Mouse (Mus musculus): ENCODE measurements at regions not wholly inside any gene's neighbourhood (a gene's known extent, or its start where the extent isn't known, plus 50 kb on each side); places are given as distances from the start of the nearest gene placed in this dataset.

- H3K4me2 ChIP-seq (ENCODE audit: low read depth, low read length), result no peak overlapping the region
- 26% methylated on average over 7 of the region's 7 CpGs for WGBS
- H3K36me3 ChIP-seq (ENCODE audit: control insufficient read depth, insufficient read depth, low read length), result no peaks in the 10 kb centered on the region
- no peaks in the 10 kb centered on the region for H3K4me1 ChIP-seq (ENCODE audit: control insufficient read depth, insufficient read depth, low read length)
- H3K27me3 ChIP-seq (replicated peaks; ENCODE audit: control insufficient read depth, insufficient read depth, low read length), result no peaks in the 10 kb centered on the region
- no peak overlapping the region for H3K27ac ChIP-seq (ENCODE audit: low read length)
- no peak overlapping the region for H3K9ac ChIP-seq (ENCODE audit: low read depth, low read length)
- ATAC-seq, result no peak
- no peak overlapping the region for H3K4me3 ChIP-seq (ENCODE audit: low read length)
- H3K9me3 ChIP-seq (ENCODE audit: control insufficient read depth, low read length), result no peaks in the 10 kb centered on the region
Observed at GRCm38 (mm10) chr9:83326437-83327086, 114.4 kb downstream of the Lca5 start.

GRCm38 (mm10) chr9:83325910-83326309, 115.0 kb downstream of the Lca5 start:
- Histone ChIP-seq H3K4me1 (ENCODE audit: control insufficient read depth, insufficient read depth, low read length) (no peaks in the 10 kb centered on the region), H3K27me3 (replicated peaks; ENCODE audit: control insufficient read depth, insufficient read depth, low read length) (no peaks in the 10 kb centered on the region), H3K36me3 (ENCODE audit: control insufficient read depth, insufficient read depth, low read length) (no peaks in the 10 kb centered on the region), H3K9ac (ENCODE audit: low read depth, low read length) (no peak overlapping the region), H3K4me3 (ENCODE audit: low read length) (no peak overlapping the region), H3K27ac (ENCODE audit: low read length) (no peak overlapping the region), H3K4me2 (ENCODE audit: low read depth, low read length) (no peak overlapping the region), H3K9me3 (ENCODE audit: control insufficient read depth, low read length) (no peaks in the 10 kb centered on the region)
- ATAC-seq, result no peak
- 19% methylated on average over 6 of the region's 6 CpGs for WGBS

GRCm38 (mm10) chr9:83324336-83324735, 116.6 kb downstream of the Lca5 start:
- WGBS, result 80% methylated on average over 3 of the region's 3 CpGs
- Histone ChIP-seq H3K9ac (ENCODE audit: low read depth, low read length) (no peak overlapping the region), H3K9me3 (ENCODE audit: control insufficient read depth, low read length) (no peaks in the 10 kb centered on the region), H3K27me3 (replicated peaks; ENCODE audit: control insufficient read depth, insufficient read depth, low read length) (no peaks in the 10 kb centered on the region), H3K4me2 (ENCODE audit: low read depth, low read length) (no peak overlapping the region), H3K4me1 (ENCODE audit: control insufficient read depth, insufficient read depth, low read length) (no peaks in the 10 kb centered on the region), H3K36me3 (ENCODE audit: control insufficient read depth, insufficient read depth, low read length) (no peaks in the 10 kb centered on the region), H3K27ac (ENCODE audit: low read length) (no peak overlapping the region), H3K4me3 (ENCODE audit: low read length) (no peak overlapping the region)
- ATAC-seq, result no peak

- Histone ChIP-seq H3K27me3 (replicated peaks; ENCODE audit: control insufficient read depth, insufficient read depth, low read length) (no peaks in the 10 kb centered on the region), H3K36me3 (ENCODE audit: control insufficient read depth, insufficient read depth, low read length) (no peaks in the 10 kb centered on the region), H3K27ac (ENCODE audit: low read length) (no peak overlapping the region), H3K4me3 (ENCODE audit: low read length) (no peak overlapping the region), H3K4me1 (ENCODE audit: control insufficient read depth, insufficient read depth, low read length) (no peaks in the 10 kb centered on the region), H3K4me2 (ENCODE audit: low read depth, low read length) (no peak overlapping the region), H3K9ac (ENCODE audit: low read depth, low read length) (no peak overlapping the region), H3K9me3 (ENCODE audit: control insufficient read depth, low read length) (no peaks in the 10 kb centered on the region)
- no peak for ATAC-seq
- 82% methylated on average over 8 of the region's 8 CpGs for WGBS
Observed at GRCm38 (mm10) chr9:83322991-83323583, 117.8 kb downstream of the Lca5 start.

- Histone ChIP-seq H3K9ac (ENCODE audit: low read depth, low read length) (no peak overlapping the region), H3K9me3 (ENCODE audit: control insufficient read depth, low read length) (no peaks in the 10 kb centered on the region), H3K27ac (ENCODE audit: low read length) (no peak overlapping the region), H3K4me2 (ENCODE audit: low read depth, low read length) (no peak overlapping the region), H3K36me3 (ENCODE audit: control insufficient read depth, insufficient read depth, low read length) (no peaks in the 10 kb centered on the region), H3K4me1 (ENCODE audit: control insufficient read depth, insufficient read depth, low read length) (no peaks in the 10 kb centered on the region; the same call in 1 of the 2 replicates), H3K27me3 (replicated peaks; ENCODE audit: control insufficient read depth, insufficient read depth, low read length) (no peaks in the 10 kb centered on the region), H3K4me3 (ENCODE audit: low read length) (no peak overlapping the region)
- ATAC-seq, result no peak
Observed at GRCm38 (mm10) chr9:83321793-83322192, 119.1 kb downstream of the Lca5 start.

- no peak overlapping the region for H3K4me3 ChIP-seq (ENCODE audit: low read length)
- ATAC-seq, result no peak
- H3K36me3 ChIP-seq (ENCODE audit: control insufficient read depth, insufficient read depth, low read length), result no peaks in the 10 kb centered on the region
- 36% methylated on average over 4 of the region's 4 CpGs for WGBS
- H3K9ac ChIP-seq (ENCODE audit: low read depth, low read length), result no peak overlapping the region
- no peaks in the 10 kb centered on the region for H3K9me3 ChIP-seq (ENCODE audit: control insufficient read depth, low read length)
- H3K4me2 ChIP-seq (ENCODE audit: low read depth, low read length), result no peak overlapping the region
- H3K4me1 ChIP-seq (ENCODE audit: control insufficient read depth, insufficient read depth, low read length), result no peaks in the 10 kb centered on the region; the same call in 1 of the 2 replicates
- H3K27me3 ChIP-seq (replicated peaks; ENCODE audit: control insufficient read depth, insufficient read depth, low read length), result no peaks in the 10 kb centered on the region
- no peak overlapping the region for H3K27ac ChIP-seq (ENCODE audit: low read length)
Observed at GRCm38 (mm10) chr9:83320834-83321233, 120.1 kb downstream of the Lca5 start.

- Histone ChIP-seq H3K27ac (ENCODE audit: low read length) (no peak overlapping the region), H3K4me3 (ENCODE audit: low read length) (no peak overlapping the region), H3K4me2 (ENCODE audit: low read depth, low read length) (no peak overlapping the region), H3K9ac (ENCODE audit: low read depth, low read length) (no peak overlapping the region), H3K36me3 (ENCODE audit: control insufficient read depth, insufficient read depth, low read length) (no peaks in the 10 kb centered on the region), H3K4me1 (ENCODE audit: control insufficient read depth, insufficient read depth, low read length) (no peaks in the 10 kb centered on the region; the same call in 1 of the 2 replicates), H3K9me3 (ENCODE audit: control insufficient read depth, low read length) (no peaks in the 10 kb centered on the region), H3K27me3 (replicated peaks; ENCODE audit: control insufficient read depth, insufficient read depth, low read length) (no peaks in the 10 kb centered on the region)
- no peak for ATAC-seq
- WGBS, result 38% methylated on average over 2 of the region's 2 CpGs
Observed at GRCm38 (mm10) chr9:83316818-83317162, 124.1 kb downstream of the Lca5 start.

- WGBS, result 52% methylated on average over 10 of the region's 10 CpGs
- no peak for ATAC-seq
- Histone ChIP-seq H3K27me3 (replicated peaks; ENCODE audit: control insufficient read depth, insufficient read depth, low read length) (no peaks in the 10 kb centered on the region), H3K9me3 (ENCODE audit: control insufficient read depth, low read length) (no peaks in the 10 kb centered on the region), H3K4me2 (ENCODE audit: low read depth, low read length) (no peak overlapping the region), H3K4me3 (ENCODE audit: low read length) (no peak overlapping the region), H3K36me3 (ENCODE audit: control insufficient read depth, insufficient read depth, low read length) (no peaks in the 10 kb centered on the region), H3K9ac (ENCODE audit: low read depth, low read length) (no peak overlapping the region), H3K4me1 (ENCODE audit: control insufficient read depth, insufficient read depth, low read length) (no peaks in the 10 kb centered on the region; the same call in 1 of the 2 replicates), H3K27ac (ENCODE audit: low read length) (no peak overlapping the region)
Observed at GRCm38 (mm10) chr9:83315941-83316817, 124.7 kb downstream of the Lca5 start.

GRCm38 (mm10) chr9:83308771-83309170, 132.2 kb downstream of the Lca5 start:
- no peak for ATAC-seq
- H3K9ac ChIP-seq (ENCODE audit: low read depth, low read length), result no peak overlapping the region

More at GRCm38 (mm10) chr9:83308771-83309170, 132.2 kb downstream of the Lca5 start:
- no peaks in the 10 kb centered on the region for H3K27me3 ChIP-seq (replicated peaks; ENCODE audit: control insufficient read depth, insufficient read depth, low read length)
- WGBS, result 81% methylated on average over 4 of the region's 4 CpGs
- H3K4me1 ChIP-seq (ENCODE audit: control insufficient read depth, insufficient read depth, low read length), result no peaks in the 10 kb centered on the region
- H3K4me3 ChIP-seq (ENCODE audit: low read length), result no peak overlapping the region
- no peaks in the 10 kb centered on the region for H3K36me3 ChIP-seq (ENCODE audit: control insufficient read depth, insufficient read depth, low read length)
- no peaks in the 10 kb centered on the region for H3K9me3 ChIP-seq (ENCODE audit: control insufficient read depth, low read length)
- H3K27ac ChIP-seq (ENCODE audit: low read length), result no peak overlapping the region
- no peak overlapping the region for H3K4me2 ChIP-seq (ENCODE audit: low read depth, low read length)
